Mouse (Mus musculus) ES-E14 (cell line): ENCODE results near the gene Cramp1l.
"Not testable (repeated sequence)": the region's sequence is repeated elsewhere in the genome, so short reads cannot be mapped to it uniquely, and the experiment has no call there.

Experiments used
- CHD2 ChIP-seq: IDR thresholded peaks from 2 replicates; pipeline ENCODE4 v1.6.1; 2014; ENCODE audit warnings: mild to moderate bottlenecking, low read depth, low read length, inconsistent platforms
- HCFC1 ChIP-seq: IDR thresholded peaks from 2 replicates; pipeline ENCODE4 v1.6.1; 2012; ENCODE audit warnings: low read length, inconsistent platforms, borderline replicate concordance; ENCODE audit not compliant: insufficient read depth
- MAFK ChIP-seq: IDR thresholded peaks from 2 replicates; pipeline ENCODE4 v1.6.1; 2014; ENCODE audit warnings: mild to moderate bottlenecking, low read depth, low read length, inconsistent platforms; ENCODE audit not compliant: insufficient read depth
- ZC3H11A ChIP-seq: IDR thresholded peaks from 2 replicates; pipeline ENCODE4 v1.6.1; 2012; ENCODE audit warnings: low read depth, mild to moderate bottlenecking, inconsistent platforms, low read length, borderline replicate concordance
- ZNF384 ChIP-seq: IDR thresholded peaks from 2 replicates; pipeline ENCODE4 v1.6.1; 2012; ENCODE audit warnings: low read depth, low read length, inconsistent platforms

GRCm38 (mm10) chr17:24942453-24942852 is 73.1 kb downstream of the Cramp1l start:
- TF ChIP-seq MAFK: 0 out of 2 replicates have a peak, but pooled peaks have one; percentile 15
- not testable (repeated sequence) for TF ChIP-seq HCFC1, ZNF384, ZC3H11A, CHD2
